Mouse (Mus musculus): Measurements from ENCODE around the gene Dhcr7.

GRCm38 (mm10) chr7:143848127-143848767, 25.3 kb downstream of the Dhcr7 start:
- TF ChIP-seq CTCF (IDR thresholded peaks at IDR 0.05; ENCODE audit: extremely low read depth, insufficient read length, insufficient replicate concordance, low read depth, low read length) (no peak), POLR2A (IDR thresholded peaks at IDR 0.05; ENCODE audit: low read depth, low read length) (no peak)
